Mouse (Mus musculus) adrenal gland, postnatal 4 days (tissue): ENCODE measurements around the gene Upk3a. TPM values are rescaled to one million over a fixed set of nuclear protein-coding genes. Genes with fewer than 3 reads are reported as not detected.
"Not testable (repeated sequence)": the region's sequence is repeated elsewhere in the genome, so short reads cannot be mapped to it uniquely, and the experiment has no call there.

Experiments used
- DNase-seq, 2 experiments: peaks; one replicate each; pipeline ENCODE4 v3.0.0; 2021 to 2022; ENCODE audit warnings: low spot score in 2 of 2, mixed read lengths in 2 of 2
- total RNA-seq, 2 experiments: library from RNA; stranded (reverse); gene quantifications; 2 replicates each; pipeline ENCODE4 v1.2.3; 2021

The Upk3a gene
- total RNA-seq, 2 experiments from 2014 or later = not detected

- no peak for DNase-seq
Observed at GRCm38 (mm10) chr15:84999911-85000310, 17.0 kb upstream of the Upk3a start.

DNA sequence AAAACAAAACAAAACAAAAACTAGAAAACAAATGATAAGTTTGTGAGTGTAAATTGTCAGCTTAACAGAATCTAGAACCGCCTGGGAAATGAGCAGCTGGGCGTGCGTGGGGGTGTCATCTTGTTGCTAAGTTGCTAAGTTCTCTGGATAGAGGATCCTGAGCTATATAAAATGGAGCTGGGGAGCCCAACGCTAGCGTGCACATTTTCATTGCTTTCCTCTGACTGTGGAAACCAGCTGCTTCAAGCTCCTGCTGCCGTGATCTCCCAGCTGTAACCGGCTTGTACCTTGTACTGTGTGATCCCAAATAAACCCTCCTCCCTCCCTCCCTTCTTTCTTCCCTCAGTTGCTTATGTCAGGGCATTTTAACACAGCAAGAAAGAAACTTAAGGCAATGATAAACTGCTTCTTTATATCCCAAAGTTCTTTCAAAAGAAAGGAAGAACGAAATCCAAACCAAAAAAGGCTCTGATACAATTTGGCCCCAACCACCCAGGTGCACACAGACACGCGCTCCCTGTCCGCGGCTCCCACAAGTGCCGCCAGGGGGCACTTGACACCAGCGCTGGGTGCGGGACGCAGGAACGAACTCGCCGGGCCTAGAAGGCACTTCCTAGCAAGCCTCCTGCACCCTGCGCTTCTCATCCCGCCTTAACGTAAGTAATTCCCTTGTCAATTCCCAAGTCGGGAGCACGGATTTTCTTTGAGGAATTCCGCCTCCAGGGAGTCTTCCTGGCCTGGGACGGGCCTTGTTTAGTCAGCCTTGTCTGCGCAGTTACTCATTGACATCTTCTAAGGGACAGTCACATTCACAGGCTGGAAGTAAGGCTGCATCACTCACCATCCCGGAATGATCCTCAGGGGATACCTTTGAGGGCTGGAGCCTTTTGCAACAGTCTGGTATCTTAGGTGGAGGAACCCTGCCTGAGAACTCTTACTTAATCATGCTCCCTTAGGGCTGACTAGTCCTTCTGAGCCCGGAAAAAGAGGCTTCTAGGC is 15.7 kb upstream of the Upk3a start:
- peak; percentile 47 to 66 for DNase-seq

- DNase-seq = no peak
Observed at GRCm38 (mm10) chr15:85009666-85010065, 7.3 kb upstream of the Upk3a start.

DNA sequence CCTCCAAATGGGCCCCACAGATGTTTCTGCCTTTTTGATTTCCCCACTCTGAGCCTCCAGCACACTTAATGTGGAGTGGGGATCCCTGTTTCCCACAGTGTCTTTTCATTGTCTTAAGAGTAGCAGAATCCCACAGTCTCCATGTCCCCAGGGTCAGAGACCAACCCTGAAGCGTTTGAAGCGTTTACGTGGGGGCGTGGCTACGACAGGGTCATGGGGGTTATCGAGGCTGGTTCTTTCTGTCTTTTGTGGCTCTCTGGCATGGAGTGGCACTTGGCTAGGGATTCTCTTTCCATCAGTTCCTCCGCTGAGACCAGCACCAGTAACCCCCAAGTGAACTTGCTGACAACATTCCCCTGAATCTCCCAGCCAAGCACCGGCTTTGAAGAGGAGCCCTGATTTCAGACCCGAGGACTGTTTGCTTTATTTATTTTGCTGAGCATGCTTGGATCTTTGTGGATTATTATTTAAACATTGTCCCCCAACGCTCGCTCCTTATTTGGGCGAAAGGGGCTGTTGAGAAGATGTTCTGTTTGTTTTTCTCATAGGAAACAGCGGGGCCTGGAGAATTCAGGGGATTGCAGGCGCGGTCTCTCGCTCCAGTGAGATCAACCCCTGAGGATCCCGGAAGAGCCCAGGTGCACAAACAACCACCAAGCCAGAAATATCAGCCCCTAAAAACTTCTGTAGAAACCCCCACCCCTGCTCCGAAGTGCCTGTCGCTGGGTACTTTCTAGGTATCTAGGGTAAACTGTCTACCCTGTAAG is 4.9 kb upstream of the Upk3a start:
- DNase-seq = no peak

DNA sequence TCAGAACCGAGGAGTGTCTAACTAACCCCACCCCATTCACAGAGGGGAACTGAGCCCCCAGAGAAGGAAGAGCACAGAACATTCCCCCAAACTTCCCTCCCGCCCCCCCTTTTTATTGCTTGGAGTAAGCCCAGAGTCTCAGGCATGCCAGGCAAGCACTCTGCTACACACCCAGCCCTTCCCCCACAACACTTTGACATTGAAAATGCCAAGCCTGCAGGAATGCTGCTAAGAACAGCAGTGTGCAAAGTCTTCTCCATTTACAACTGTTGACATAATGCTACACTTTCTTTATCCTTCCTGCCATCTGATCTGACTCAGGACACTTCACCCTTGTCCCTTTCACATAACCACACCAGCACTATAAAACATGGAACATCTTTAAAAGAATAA is 4.3 kb upstream of the Upk3a start:
- DNase-seq = no peak

DNA sequence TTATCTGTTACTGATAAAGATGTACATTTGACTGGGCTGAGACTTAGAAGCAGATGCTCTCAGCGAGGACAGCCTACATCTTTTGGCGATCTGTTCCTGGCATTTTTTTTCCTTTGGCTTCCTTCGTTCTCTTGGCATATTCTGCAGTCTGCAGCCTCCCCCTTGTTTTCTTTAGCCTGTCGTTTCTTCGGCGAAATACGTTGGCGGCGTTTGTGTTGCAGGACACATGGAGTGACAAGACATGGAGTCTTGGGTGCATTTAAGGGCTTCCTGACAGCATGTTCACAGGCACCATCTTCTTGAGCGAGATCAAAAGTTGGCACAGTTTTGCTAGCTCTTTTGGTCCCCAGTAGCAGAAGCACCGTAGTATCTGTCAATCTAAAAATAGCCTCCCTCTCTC is 1.2 kb upstream of the Upk3a start:
- DNase-seq = no peak

- no peak for DNase-seq
Observed at GRCm38 (mm10) chr15:85022211-85022610, 5.3 kb downstream of the Upk3a start.

GRCm38 (mm10) chr15:85026197-85026596 is 9.3 kb downstream of the Upk3a start:
- DNase-seq = no peak

DNA sequence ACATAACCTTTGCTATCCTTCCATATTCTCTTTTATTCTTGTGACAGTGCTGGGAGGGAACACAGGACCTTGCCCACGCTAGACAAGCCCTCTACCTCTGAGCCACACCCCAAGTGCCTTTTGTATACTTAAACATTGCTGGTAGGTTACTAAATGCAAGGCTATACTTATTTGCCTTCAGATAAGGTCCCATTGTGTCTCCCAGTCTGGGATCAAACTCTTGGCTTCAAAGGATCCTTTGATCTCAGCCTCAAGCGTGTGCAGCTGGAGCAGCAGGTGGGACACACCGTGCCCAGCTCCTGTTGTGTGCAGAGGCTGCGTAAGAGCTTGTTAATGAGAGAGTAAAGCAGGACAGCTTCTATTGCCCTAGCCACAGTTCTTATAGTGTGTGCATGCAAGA is 10.8 kb downstream of the Upk3a start:
- no peak for DNase-seq

GRCm38 (mm10) chr15:85028648-85029047 is 11.7 kb downstream of the Upk3a start, which contains the start of gene Fam118a:
TSS of gene Fam118a (plus strand) at chr15:85028948.
- DNase-seq = not testable (repeated sequence)

DNA sequence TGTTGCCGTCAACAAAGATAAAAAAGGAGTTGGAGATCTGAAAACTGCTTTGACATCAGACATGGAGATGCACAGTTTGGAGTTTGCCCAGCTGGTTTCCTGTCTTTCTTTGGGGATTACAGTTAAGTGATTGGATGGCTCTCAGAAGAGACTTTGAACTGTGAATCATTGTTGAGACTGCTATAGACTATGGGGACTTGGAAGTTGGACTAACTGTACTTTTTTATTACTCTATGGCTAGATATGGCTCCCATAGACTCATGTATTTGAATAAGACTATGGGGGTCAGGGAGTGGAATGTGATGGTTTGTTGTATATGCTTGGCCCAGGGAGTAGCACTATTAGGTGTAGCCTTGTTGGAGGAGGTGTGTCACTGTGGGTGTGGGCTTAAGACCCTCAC is 13.7 kb downstream of the Upk3a start:
- DNase-seq = not testable (repeated sequence)

- DNase-seq = no peak
Observed at GRCm38 (mm10) chr15:85031866-85032265, 14.9 kb downstream of the Upk3a start.

- not testable (repeated sequence) for DNase-seq
Observed at GRCm38 (mm10) chr15:85033916-85034315, 17.0 kb downstream of the Upk3a start.

DNA sequence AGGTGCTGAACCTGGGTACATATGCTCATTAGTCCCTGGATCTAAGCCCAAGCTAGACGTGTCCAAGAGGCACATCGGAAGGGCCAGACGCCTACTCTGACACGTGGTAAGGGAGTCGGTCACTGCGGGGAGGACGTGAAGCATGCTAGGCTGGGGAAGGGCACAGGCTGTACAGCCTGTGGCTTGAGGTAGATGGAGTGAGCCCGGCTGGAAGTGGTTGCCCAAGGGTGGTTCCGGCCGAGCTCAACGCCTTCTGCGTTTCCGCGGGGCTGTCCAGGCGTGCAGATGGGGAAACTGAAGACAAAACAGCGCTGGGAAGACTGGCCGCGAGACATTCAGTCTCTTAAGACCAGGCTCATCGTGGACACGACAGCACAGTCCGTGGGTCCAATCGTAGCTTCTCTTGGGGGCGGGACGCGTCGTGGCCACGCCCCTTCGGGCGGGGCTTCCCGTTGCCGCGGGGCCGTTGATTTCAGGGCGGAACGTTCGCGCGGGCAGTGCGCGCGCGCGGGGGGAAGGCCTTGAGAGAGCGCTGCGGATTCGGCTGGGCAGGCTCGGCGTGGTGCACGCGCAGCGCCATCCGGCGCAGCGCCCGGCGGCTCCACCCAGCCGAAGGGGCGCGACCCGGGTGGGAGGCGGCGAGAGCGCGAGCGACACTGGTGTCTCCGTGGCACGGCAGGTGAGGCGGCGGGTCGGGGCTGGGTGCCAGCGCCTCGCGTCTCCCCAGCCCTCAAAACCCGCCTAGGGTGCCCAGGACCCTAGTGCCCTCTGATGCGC is 19.8 kb downstream of the Upk3a start:
- peak; percentile 96 for DNase-seq

DNA sequence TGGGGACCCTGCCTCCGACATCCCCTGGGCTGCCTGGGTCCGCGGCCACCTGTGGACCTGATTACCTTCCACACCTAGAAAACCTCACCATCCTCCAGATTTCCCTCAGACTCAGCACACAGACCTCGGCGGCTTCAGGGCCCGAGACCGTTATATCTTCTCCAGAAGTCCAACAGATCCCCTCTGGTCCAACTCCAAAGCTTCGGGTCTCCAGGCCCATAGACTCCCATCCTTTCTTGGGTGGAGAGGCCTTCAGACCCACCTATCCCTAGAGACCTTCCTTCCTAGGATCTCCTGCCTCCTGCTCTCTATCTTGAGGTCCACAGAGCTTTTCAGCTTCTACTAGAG is 20.4 kb downstream of the Upk3a start:
- no peak for DNase-seq

DNA sequence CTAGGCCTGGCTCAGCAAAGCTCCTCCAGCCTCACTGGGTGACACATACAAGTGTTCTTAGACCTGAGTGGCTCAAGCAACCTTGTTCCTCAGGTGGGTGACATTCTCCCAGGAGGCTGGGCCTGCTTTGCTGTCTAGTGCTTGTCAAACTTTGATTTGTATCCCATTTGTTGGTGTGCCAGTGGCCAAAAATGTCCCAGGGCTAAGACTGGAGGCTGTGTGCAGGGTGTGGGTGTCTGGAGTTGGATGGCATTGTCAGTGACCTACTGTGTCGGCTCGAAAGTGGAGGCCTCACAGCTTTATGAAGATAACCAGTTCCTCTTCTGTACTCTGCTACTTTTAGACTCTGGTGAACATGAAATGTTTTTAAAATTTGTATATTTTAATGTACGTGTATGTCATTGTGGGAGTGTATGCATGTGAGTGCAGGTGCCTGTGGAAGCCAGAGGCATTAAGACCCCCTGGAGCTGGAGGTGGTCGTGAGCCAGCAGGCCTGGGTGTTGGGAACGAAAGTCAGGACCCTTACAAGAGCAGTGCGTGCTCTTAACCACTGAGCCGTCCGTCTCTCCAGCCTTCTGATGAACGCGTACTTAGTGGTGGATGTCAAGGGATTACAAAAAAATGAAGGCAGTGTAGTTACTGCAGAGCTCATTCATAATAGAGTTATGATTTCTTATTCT is 24.7 kb downstream of the Upk3a start:
- DNase-seq = no peak

- no peak for DNase-seq
Observed at GRCm38 (mm10) chr15:85042361-85042954, 25.5 kb downstream of the Upk3a start.

- no peak for DNase-seq
Observed at GRCm38 (mm10) chr15:85043116-85043515, 26.2 kb downstream of the Upk3a start.

DNA sequence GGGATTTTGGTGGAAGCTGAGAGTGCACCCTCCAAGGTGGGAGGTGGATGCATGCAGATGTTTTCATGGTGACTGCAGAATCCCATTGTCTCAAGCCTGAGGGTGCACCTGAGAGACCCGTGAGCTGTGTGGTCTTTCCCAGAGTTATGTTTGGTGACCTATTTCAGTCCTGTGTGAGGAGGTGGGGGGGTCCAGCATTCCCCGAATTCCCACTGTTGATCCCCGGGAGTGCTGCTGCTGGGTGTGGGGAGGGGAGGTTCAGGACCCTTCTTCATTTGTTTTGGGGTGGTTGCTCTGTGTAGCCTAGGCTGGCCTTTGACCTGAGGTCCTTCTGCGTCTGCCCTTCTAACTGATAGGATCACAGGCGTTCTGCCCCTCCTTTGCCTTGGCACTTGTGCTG is 26.8 kb downstream of the Upk3a start:
- DNase-seq = no peak

- DNase-seq = no peak
Observed at GRCm38 (mm10) chr15:85046230-85046950, 29.4 kb downstream of the Upk3a start.
